Mouse (Mus musculus): ENCODE data around the gene Nbea. TPM values are rescaled to one million over a fixed set of nuclear protein-coding genes. Genes with fewer than 3 reads are reported as not detected.

Gene Nbea
- polyA plus RNA-seq, 1 experiment from 2014 or later, result 15.7 TPM

GRCm38 (mm10) chr3:56181991-56182370, 1.5 kb downstream of the Nbea start:
- H3K36me3 ChIP-seq (ENCODE audit: control insufficient read depth, insufficient read depth, low read length), result no peaks in the 10 kb centered on the region
- H3K4me1 ChIP-seq (ENCODE audit: control insufficient read depth in 2 of 2, insufficient read depth in 2 of 2, low read length in 2 of 2), result peaks cover 2 to 21% of the 10 kb centered on the region in 2 experiments; a peak in 3 of 4 replicates
- H3K9ac ChIP-seq (ENCODE audit: low read length), result peak overlapping the region; percentile 96
- peak overlapping the region; percentile 81 for H3K4me2 ChIP-seq (ENCODE audit: low read length)
- peak overlapping the region; percentile 85 to 96 for H3K4me3 ChIP-seq (ENCODE audit: control insufficient read depth in 1 of 2, insufficient read depth in 1 of 2, low read depth in 1 of 2, low read length in 2 of 2)
- no peak for ATAC-seq (ENCODE audit: insufficient number of reproducible peaks, insufficient read depth, low FRiP score, low read depth)
- WGBS, result 7% methylated on average over 4 of the region's 4 CpGs
- no peaks in the 10 kb centered on the region for H3K27me3 ChIP-seq (ENCODE audit: control insufficient read depth, insufficient read depth, low read length)
- H3K9me3 ChIP-seq (ENCODE audit: control insufficient read depth, low read length), result no peaks in the 10 kb centered on the region
- peak overlapping the region; percentile 44 to 91; a peak in 2 of 4 replicates for H3K27ac ChIP-seq (replicated peaks in 1 of 2; ENCODE audit: control insufficient read depth in 1 of 2, insufficient read depth in 1 of 2, low read depth in 2 of 2, low read length in 2 of 2)

DNA sequence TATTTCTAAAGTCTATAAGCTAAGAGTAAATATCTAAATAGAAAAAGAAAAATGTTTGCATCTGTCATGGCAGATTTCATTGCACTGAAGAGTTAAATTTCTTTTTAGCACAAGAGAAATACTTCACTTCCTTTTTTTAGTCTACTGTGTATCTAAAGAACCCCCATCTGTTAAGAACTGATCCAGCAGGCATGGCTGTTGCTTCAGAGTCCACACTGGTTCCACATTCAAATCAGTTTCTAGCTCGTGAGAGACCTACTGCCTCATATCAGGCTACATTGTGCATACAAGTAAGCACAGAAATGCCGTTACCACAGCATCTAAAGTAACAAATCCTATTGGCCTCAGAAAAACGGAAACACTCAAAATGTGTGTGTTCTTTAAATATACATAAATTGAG, 2.5 kb downstream of the Nbea start:
- 49% methylated on average over 3 of the region's 3 CpGs for WGBS

DNA sequence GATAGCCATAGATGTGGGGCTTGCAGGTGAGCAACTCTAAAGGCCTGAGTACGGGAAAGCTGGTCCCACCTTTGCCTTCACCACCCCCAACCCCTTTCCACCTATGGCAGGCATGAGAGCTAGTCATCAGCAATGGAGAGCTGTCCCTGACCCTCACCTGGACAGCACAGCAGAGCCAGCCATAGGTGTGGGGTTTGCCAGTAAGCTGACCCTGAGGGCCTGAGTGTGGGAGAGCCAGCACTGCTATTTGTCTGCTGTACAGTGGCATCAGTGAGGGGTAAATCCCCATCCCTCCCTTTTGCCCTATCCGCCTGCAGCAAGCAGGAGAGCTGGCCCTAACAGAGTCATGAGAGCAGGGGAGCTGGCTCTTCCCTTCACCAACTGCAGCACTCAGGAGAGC, 25.6 kb downstream of the Nbea start:
- 93% methylated on average over 2 of the region's 2 CpGs for WGBS
- no peak overlapping the region for H3K9ac ChIP-seq (ENCODE audit: low read length)
- ATAC-seq (ENCODE audit: insufficient number of reproducible peaks, insufficient read depth, low FRiP score, low read depth), result no peak
- H3K9me3 ChIP-seq (ENCODE audit: control insufficient read depth, low read length), result no peaks in the 10 kb centered on the region
- H3K27ac ChIP-seq (replicated peaks in 1 of 2; ENCODE audit: control insufficient read depth in 1 of 2, insufficient read depth in 1 of 2, low read depth in 2 of 2, low read length in 2 of 2), result no peak overlapping the region
- no peak overlapping the region for H3K4me2 ChIP-seq (ENCODE audit: low read length)
- no peak overlapping the region for H3K4me3 ChIP-seq (ENCODE audit: control insufficient read depth in 1 of 2, insufficient read depth in 1 of 2, low read depth in 1 of 2, low read length in 2 of 2)
- no peaks in the 10 kb centered on the region for H3K27me3 ChIP-seq (ENCODE audit: control insufficient read depth, insufficient read depth, low read length)
- peaks cover 4% of the 10 kb centered on the region in 2 experiments; a peak in 2 of 4 replicates for H3K4me1 ChIP-seq (ENCODE audit: control insufficient read depth in 2 of 2, insufficient read depth in 2 of 2, low read length in 2 of 2)
- H3K36me3 ChIP-seq (ENCODE audit: control insufficient read depth, insufficient read depth, low read length), result no peaks in the 10 kb centered on the region

More for the DNA sequence above, 2.5 kb downstream of the Nbea start:
- Histone ChIP-seq H3K4me1 (ENCODE audit: control insufficient read depth in 2 of 2, insufficient read depth in 2 of 2, low read length in 2 of 2) (peaks cover 2 to 23% of the 10 kb centered on the region in 2 experiments; a peak in 3 of 4 replicates), H3K4me2 (ENCODE audit: low read length) (peak overlapping the region; percentile 81), H3K9me3 (ENCODE audit: control insufficient read depth, low read length) (no peaks in the 10 kb centered on the region), H3K27ac (replicated peaks in 1 of 2; ENCODE audit: control insufficient read depth in 1 of 2, insufficient read depth in 1 of 2, low read depth in 2 of 2, low read length in 2 of 2) (no peak overlapping the region), H3K4me3 (ENCODE audit: control insufficient read depth in 1 of 2, insufficient read depth in 1 of 2, low read depth in 1 of 2, low read length in 2 of 2) (peak overlapping the region in 1 of 2 experiments; percentile 96; a peak in 2 of 4 replicates), H3K27me3 (ENCODE audit: control insufficient read depth, insufficient read depth, low read length) (no peaks in the 10 kb centered on the region), H3K36me3 (ENCODE audit: control insufficient read depth, insufficient read depth, low read length) (no peaks in the 10 kb centered on the region), H3K9ac (ENCODE audit: low read length) (no peak overlapping the region)
- no peak for ATAC-seq (ENCODE audit: insufficient number of reproducible peaks, insufficient read depth, low FRiP score, low read depth)

GRCm38 (mm10) chr3:56126674-56127073, 56.8 kb downstream of the Nbea start:
- Histone ChIP-seq H3K4me2 (ENCODE audit: low read length) (no peak overlapping the region), H3K36me3 (ENCODE audit: control insufficient read depth, insufficient read depth, low read length) (no peaks in the 10 kb centered on the region), H3K9ac (ENCODE audit: low read length) (no peak overlapping the region), H3K27me3 (ENCODE audit: control insufficient read depth, insufficient read depth, low read length) (no peaks in the 10 kb centered on the region), H3K4me3 (ENCODE audit: control insufficient read depth in 1 of 2, insufficient read depth in 1 of 2, low read depth in 1 of 2, low read length in 2 of 2) (no peak overlapping the region), H3K27ac (replicated peaks in 1 of 2; ENCODE audit: control insufficient read depth in 1 of 2, insufficient read depth in 1 of 2, low read depth in 2 of 2, low read length in 2 of 2) (no peak overlapping the region), H3K4me1 (ENCODE audit: control insufficient read depth in 2 of 2, insufficient read depth in 2 of 2, low read length in 2 of 2) (no peaks in the 10 kb centered on the region), H3K9me3 (ENCODE audit: control insufficient read depth, low read length) (peaks cover 9% of the 10 kb centered on the region; the same call in 1 of the 2 replicates)
- 81% methylated on average over 3 of the region's 3 CpGs for WGBS
- no peak for ATAC-seq (ENCODE audit: insufficient number of reproducible peaks, insufficient read depth, low FRiP score, low read depth)

DNA sequence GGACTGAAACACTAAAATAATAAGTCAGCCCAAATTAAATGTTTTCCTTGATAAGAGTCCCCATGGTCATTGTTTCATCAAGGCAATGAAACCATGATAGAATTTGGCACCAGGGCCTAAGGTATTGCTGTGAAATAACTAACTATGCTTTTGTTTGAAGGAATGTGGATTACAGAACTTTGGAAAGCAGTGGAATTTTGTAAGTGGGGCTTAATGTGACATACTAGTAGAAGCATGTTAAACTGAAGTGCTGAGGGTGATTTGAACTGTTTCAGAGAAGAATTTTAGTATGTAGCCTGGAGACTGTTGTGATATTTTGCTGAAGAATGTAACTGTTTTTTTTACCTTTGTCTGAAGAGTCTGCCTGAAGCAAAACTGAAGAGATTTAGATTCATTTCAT, 66.9 kb downstream of the Nbea start:
- Histone ChIP-seq H3K4me1 (ENCODE audit: control insufficient read depth in 2 of 2, insufficient read depth in 2 of 2, low read length in 2 of 2) (no peaks in the 10 kb centered on the region), H3K27ac (replicated peaks in 1 of 2; ENCODE audit: control insufficient read depth in 1 of 2, insufficient read depth in 1 of 2, low read depth in 2 of 2, low read length in 2 of 2) (no peak overlapping the region), H3K9me3 (ENCODE audit: control insufficient read depth, low read length) (no peaks in the 10 kb centered on the region), H3K27me3 (ENCODE audit: control insufficient read depth, insufficient read depth, low read length) (no peaks in the 10 kb centered on the region), H3K9ac (ENCODE audit: low read length) (no peak overlapping the region), H3K4me2 (ENCODE audit: low read length) (no peak overlapping the region), H3K36me3 (ENCODE audit: control insufficient read depth, insufficient read depth, low read length) (0 out of 2 replicates have a peak, but pooled peaks cover 5% of the 10 kb centered on the region), H3K4me3 (ENCODE audit: control insufficient read depth in 1 of 2, insufficient read depth in 1 of 2, low read depth in 1 of 2, low read length in 2 of 2) (no peak overlapping the region)
- ATAC-seq (ENCODE audit: insufficient number of reproducible peaks, insufficient read depth, low FRiP score, low read depth), result no peak

DNA sequence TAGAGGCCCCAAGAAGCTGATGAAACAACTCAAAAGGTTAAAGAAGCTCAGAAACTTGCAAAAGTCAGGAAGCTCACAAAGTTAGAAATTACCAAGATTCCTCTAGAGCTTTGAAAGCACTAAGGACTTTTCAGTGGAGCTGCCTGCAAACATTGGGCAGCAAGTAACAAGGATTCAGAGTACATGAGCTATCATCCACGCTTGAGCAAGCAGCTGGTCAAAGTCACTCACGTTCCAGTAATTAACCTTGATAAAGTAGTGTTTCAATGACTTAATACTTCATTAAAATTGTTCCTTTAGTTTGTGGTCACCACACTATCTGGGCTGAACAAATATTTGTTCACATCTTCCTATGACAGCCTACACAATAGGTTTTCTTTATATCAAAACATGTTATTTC, 75.4 kb downstream of the Nbea start:
- WGBS, result 75% methylated on average over 2 of the region's 2 CpGs
- H3K4me2 ChIP-seq (ENCODE audit: low read length), result no peak overlapping the region
- H3K9me3 ChIP-seq (ENCODE audit: control insufficient read depth, low read length), result no peaks in the 10 kb centered on the region
- H3K4me1 ChIP-seq (ENCODE audit: control insufficient read depth in 2 of 2, insufficient read depth in 2 of 2, low read length in 2 of 2), result peaks cover 0 to 2% of the 10 kb centered on the region in 2 experiments; a peak in 1 of 4 replicates
- no peak for ATAC-seq (ENCODE audit: insufficient number of reproducible peaks, insufficient read depth, low FRiP score, low read depth)
- no peak overlapping the region for H3K9ac ChIP-seq (ENCODE audit: low read length)
- H3K4me3 ChIP-seq (ENCODE audit: control insufficient read depth in 1 of 2, insufficient read depth in 1 of 2, low read depth in 1 of 2, low read length in 2 of 2), result no peak overlapping the region
- H3K27me3 ChIP-seq (ENCODE audit: control insufficient read depth, insufficient read depth, low read length), result no peaks in the 10 kb centered on the region
- no peak overlapping the region for H3K27ac ChIP-seq (replicated peaks in 1 of 2; ENCODE audit: control insufficient read depth in 1 of 2, insufficient read depth in 1 of 2, low read depth in 2 of 2, low read length in 2 of 2)
- H3K36me3 ChIP-seq (ENCODE audit: control insufficient read depth, insufficient read depth, low read length), result no peaks in the 10 kb centered on the region

GRCm38 (mm10) chr3:56097105-56097504, 86.4 kb downstream of the Nbea start:
- ATAC-seq (ENCODE audit: insufficient number of reproducible peaks, insufficient read depth, low FRiP score, low read depth), result no peak
- no peaks in the 10 kb centered on the region for H3K27me3 ChIP-seq (ENCODE audit: control insufficient read depth, insufficient read depth, low read length)
- H3K36me3 ChIP-seq (ENCODE audit: control insufficient read depth, insufficient read depth, low read length), result no peaks in the 10 kb centered on the region
- WGBS, result 45% methylated on average over 5 of the region's 5 CpGs
- peaks cover 2 to 6% of the 10 kb centered on the region in 2 experiments; a peak in 2 of 4 replicates for H3K4me1 ChIP-seq (ENCODE audit: control insufficient read depth in 2 of 2, insufficient read depth in 2 of 2, low read length in 2 of 2)
- no peak overlapping the region for H3K9ac ChIP-seq (ENCODE audit: low read length)
- no peak overlapping the region for H3K4me2 ChIP-seq (ENCODE audit: low read length)
- H3K4me3 ChIP-seq (ENCODE audit: control insufficient read depth in 1 of 2, insufficient read depth in 1 of 2, low read depth in 1 of 2, low read length in 2 of 2), result no peak overlapping the region
- peak overlapping the region; percentile 12 to 44; a peak in 1 of 4 replicates for H3K27ac ChIP-seq (replicated peaks in 1 of 2; ENCODE audit: control insufficient read depth in 1 of 2, insufficient read depth in 1 of 2, low read depth in 2 of 2, low read length in 2 of 2)
- no peaks in the 10 kb centered on the region for H3K9me3 ChIP-seq (ENCODE audit: control insufficient read depth, low read length)

DNA sequence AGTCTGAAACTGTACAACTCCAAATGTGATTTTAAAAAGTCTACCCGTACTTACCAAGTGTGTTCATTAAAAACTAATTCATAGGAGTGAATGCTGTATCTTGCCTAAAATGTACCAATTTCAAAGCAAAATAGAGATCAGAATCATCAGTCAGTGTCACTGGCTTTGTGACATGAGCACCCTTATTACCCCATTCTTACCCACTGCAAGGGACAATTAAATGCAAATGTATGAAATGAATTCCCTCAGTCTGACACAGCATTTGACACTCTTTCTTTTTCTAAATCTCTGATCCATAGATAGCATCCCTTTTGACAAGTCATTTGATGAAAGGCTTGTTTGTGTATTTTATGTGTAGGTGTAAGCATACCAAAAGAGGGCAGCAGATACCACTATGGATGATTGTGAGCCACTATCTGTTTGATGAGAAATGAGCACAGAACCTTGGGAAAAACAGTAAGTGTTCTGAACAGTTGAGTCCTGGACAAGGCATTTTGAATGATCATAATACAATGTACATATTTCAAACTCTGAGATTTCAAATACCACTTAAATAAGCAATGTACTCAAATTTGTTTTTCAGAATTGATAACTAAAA, 104.4 kb downstream of the Nbea start:
- Histone ChIP-seq H3K4me2 (ENCODE audit: low read length) (no peak overlapping the region), H3K9me3 (ENCODE audit: control insufficient read depth, low read length) (no peaks in the 10 kb centered on the region), H3K27me3 (ENCODE audit: control insufficient read depth, insufficient read depth, low read length) (no peaks in the 10 kb centered on the region), H3K27ac (replicated peaks in 1 of 2; ENCODE audit: control insufficient read depth in 1 of 2, insufficient read depth in 1 of 2, low read depth in 2 of 2, low read length in 2 of 2) (no peak overlapping the region), H3K36me3 (ENCODE audit: control insufficient read depth, insufficient read depth, low read length) (peaks cover 10% of the 10 kb centered on the region), H3K4me3 (ENCODE audit: control insufficient read depth in 1 of 2, insufficient read depth in 1 of 2, low read depth in 1 of 2, low read length in 2 of 2) (no peak overlapping the region), H3K9ac (ENCODE audit: low read length) (no peak overlapping the region), H3K4me1 (ENCODE audit: control insufficient read depth in 2 of 2, insufficient read depth in 2 of 2, low read length in 2 of 2) (no peaks in the 10 kb centered on the region)
- WGBS, result 76% methylated on average over 1 of the region's 1 CpGs
- no peak for ATAC-seq (ENCODE audit: insufficient number of reproducible peaks, insufficient read depth, low FRiP score, low read depth)
